Mouse (Mus musculus): ENCODE data around the gene Cdc42ep4. TPM values are rescaled to one million over a fixed set of nuclear protein-coding genes. Genes with fewer than 3 reads are reported as not detected.
A peak's percentile ranks its signal among the peaks of the same experiment; 100 is the strongest.

Cdc42ep4 gene
- polyA plus RNA-seq, 1 experiment from 2014 or later: 30.2 TPM

GRCm38 (mm10) chr11:113785406-113786171, 33.9 kb upstream of the Cdc42ep4 start:
- ATAC-seq: peak; percentile 69

GRCm38 (mm10) chr11:113784656-113785396, 33.1 kb upstream of the Cdc42ep4 start:
- 69% methylated on average over 2 of the region's 2 CpGs for WGBS
- ATAC-seq: no peak
- H3K4me3 ChIP-seq (ENCODE audit: low read depth, low read length): no peak overlapping the region
- H3K4me2 ChIP-seq (replicated peaks; ENCODE audit: low read depth): no peak overlapping the region
- H3K4me1 ChIP-seq (replicated peaks; ENCODE audit: control insufficient read depth, insufficient read depth, low read length): no peaks in the 10 kb centered on the region
- no peak overlapping the region for H3K9ac ChIP-seq (ENCODE audit: low read depth, low read length)
- no peaks in the 10 kb centered on the region for H3K9me3 ChIP-seq (ENCODE audit: control insufficient read depth)
- no peak for TF ChIP-seq CTCF (IDR thresholded peaks at IDR 0.05; ENCODE audit: low read depth)
- no peaks in the 10 kb centered on the region for H3K27me3 ChIP-seq (replicated peaks; ENCODE audit: control insufficient read depth, insufficient read depth, low read length)
- no peak overlapping the region for H3K27ac ChIP-seq (ENCODE audit: low read depth, low read length)
- H3K36me3 ChIP-seq (ENCODE audit: control insufficient read depth, insufficient read depth): no peaks in the 10 kb centered on the region

More at GRCm38 (mm10) chr11:113785406-113786171, 33.9 kb upstream of the Cdc42ep4 start:
- TF ChIP-seq CTCF (IDR thresholded peaks at IDR 0.05; ENCODE audit: low read depth): no peak
- H3K4me3 ChIP-seq (ENCODE audit: low read depth, low read length): no peak overlapping the region
- peak overlapping the region; percentile 57 for H3K4me2 ChIP-seq (replicated peaks; ENCODE audit: low read depth)
- H3K27ac ChIP-seq (ENCODE audit: low read depth, low read length): peak overlapping the region; percentile 58
- H3K36me3 ChIP-seq (ENCODE audit: control insufficient read depth, insufficient read depth): no peaks in the 10 kb centered on the region
- H3K9ac ChIP-seq (ENCODE audit: low read depth, low read length): peak overlapping the region; percentile 11; the same call in 1 of the 2 replicates
- no peaks in the 10 kb centered on the region for H3K27me3 ChIP-seq (replicated peaks; ENCODE audit: control insufficient read depth, insufficient read depth, low read length)
- H3K4me1 ChIP-seq (replicated peaks; ENCODE audit: control insufficient read depth, insufficient read depth, low read length): no peaks in the 10 kb centered on the region
- 13% methylated on average over 19 of the region's 19 CpGs for WGBS
- no peaks in the 10 kb centered on the region for H3K9me3 ChIP-seq (ENCODE audit: control insufficient read depth)

GRCm38 (mm10) chr11:113782496-113782895, 30.8 kb upstream of the Cdc42ep4 start:
- no peaks in the 10 kb centered on the region for H3K27me3 ChIP-seq (replicated peaks; ENCODE audit: control insufficient read depth, insufficient read depth, low read length)
- H3K4me2 ChIP-seq (replicated peaks; ENCODE audit: low read depth): no peak overlapping the region
- H3K4me1 ChIP-seq (replicated peaks; ENCODE audit: control insufficient read depth, insufficient read depth, low read length): peaks cover 7% of the 10 kb centered on the region
- ATAC-seq: no peak
- no peaks in the 10 kb centered on the region for H3K9me3 ChIP-seq (ENCODE audit: control insufficient read depth)
- no peak overlapping the region for H3K4me3 ChIP-seq (ENCODE audit: low read depth, low read length)
- TF ChIP-seq CTCF (IDR thresholded peaks at IDR 0.05; ENCODE audit: low read depth): no peak
- WGBS: 89% methylated on average over 2 of the region's 2 CpGs
- H3K9ac ChIP-seq (ENCODE audit: low read depth, low read length): no peak overlapping the region
- no peaks in the 10 kb centered on the region for H3K36me3 ChIP-seq (ENCODE audit: control insufficient read depth, insufficient read depth)
- no peak overlapping the region for H3K27ac ChIP-seq (ENCODE audit: low read depth, low read length)

- no peak for TF ChIP-seq CTCF (IDR thresholded peaks at IDR 0.05; ENCODE audit: low read depth)
- Histone ChIP-seq H3K4me1 (replicated peaks; ENCODE audit: control insufficient read depth, insufficient read depth, low read length) (peaks cover 9% of the 10 kb centered on the region), H3K27me3 (replicated peaks; ENCODE audit: control insufficient read depth, insufficient read depth, low read length) (no peaks in the 10 kb centered on the region), H3K36me3 (ENCODE audit: control insufficient read depth, insufficient read depth) (no peaks in the 10 kb centered on the region), H3K4me3 (ENCODE audit: low read depth, low read length) (no peak overlapping the region), H3K4me2 (replicated peaks; ENCODE audit: low read depth) (no peak overlapping the region), H3K27ac (ENCODE audit: low read depth, low read length) (no peak overlapping the region), H3K9ac (ENCODE audit: low read depth, low read length) (no peak overlapping the region), H3K9me3 (ENCODE audit: control insufficient read depth) (no peaks in the 10 kb centered on the region)
- no peak for ATAC-seq
- WGBS: 55% methylated on average over 2 of the region's 2 CpGs
These were observed 30.3 kb upstream of the Cdc42ep4 start for GRCm38 (mm10) chr11:113782006-113782405.

- no peak overlapping the region for H3K4me2 ChIP-seq (replicated peaks; ENCODE audit: low read depth)
- no peak for TF ChIP-seq CTCF (IDR thresholded peaks at IDR 0.05; ENCODE audit: low read depth)
- no peak overlapping the region for H3K9ac ChIP-seq (ENCODE audit: low read depth, low read length)
- H3K27ac ChIP-seq (ENCODE audit: low read depth, low read length): no peak overlapping the region
- H3K9me3 ChIP-seq (ENCODE audit: control insufficient read depth): no peaks in the 10 kb centered on the region
- H3K36me3 ChIP-seq (ENCODE audit: control insufficient read depth, insufficient read depth): no peaks in the 10 kb centered on the region
- H3K4me1 ChIP-seq (replicated peaks; ENCODE audit: control insufficient read depth, insufficient read depth, low read length): peaks cover 9% of the 10 kb centered on the region
- no peaks in the 10 kb centered on the region for H3K27me3 ChIP-seq (replicated peaks; ENCODE audit: control insufficient read depth, insufficient read depth, low read length)
- ATAC-seq: no peak
- H3K4me3 ChIP-seq (ENCODE audit: low read depth, low read length): no peak overlapping the region
- 31% methylated on average over 6 of the region's 6 CpGs for WGBS
These were observed 28.0 kb upstream of the Cdc42ep4 start for GRCm38 (mm10) chr11:113779680-113780041.

Data from intestine, postnatal 0 days (tissue).